Mouse (Mus musculus): Measurements from ENCODE around the gene Pttg1ip.

GRCm38 (mm10) chr10:77591546-77591945 lies 10.0 kb downstream of the Pttg1ip start:
- TF ChIP-seq CTCF (IDR thresholded peaks at IDR 0.05; ENCODE audit: control insufficient read depth, insufficient read depth, insufficient replicate concordance, low read depth, low read length) (no peak), POLR2A (IDR thresholded peaks at IDR 0.05; ENCODE audit: control insufficient read depth, low read depth, low read length) (no peak)

Data from testis, adult 2 months (tissue).